Mouse (Mus musculus) macrophage (primary cell): ENCODE results near the gene Olfr772. TPM values are rescaled to one million over a fixed set of nuclear protein-coding genes. Genes with fewer than 3 reads are reported as not detected.
"Not testable (repeated sequence)": the region's sequence is repeated elsewhere in the genome, so short reads cannot be mapped to it uniquely, and the experiment has no call there.

Source experiments
- H3K27ac ChIP-seq: fragments of 350-480 bp; formaldehyde crosslinking; 2 replicates; pipeline ENCODE4 v1.9.0; 2021
- H3K36me3 ChIP-seq: fragments of 350-480 bp; formaldehyde crosslinking; 2 replicates; pipeline ENCODE4 v1.9.0; 2021; ENCODE audit errors: inconsistent target
- H3K4me3 ChIP-seq: fragments of 350-480 bp; formaldehyde crosslinking; 2 replicates; pipeline ENCODE4 v1.9.0; 2021; ENCODE audit errors: inconsistent target
- H3K79me2 ChIP-seq: fragments of 350-480 bp; formaldehyde crosslinking; 2 replicates; pipeline ENCODE4 v1.9.0; 2021; ENCODE audit errors: inconsistent target
- WGBS: methylation state at CpG from one replicate; pipeline ENCODE4 v1.1.7; 2026; ENCODE audit warnings: inconsistent platforms; ENCODE audit not compliant: missing documents; 5-methylcytosine and 5-hydroxymethylcytosine counted together
- polyA plus RNA-seq: library from polyadenylated mRNA; stranded (reverse); fragments of 250-400 nt; gene quantifications from 3 replicates; pipeline ENCODE4 v1.2.4, GENCODE M21; 2018; ENCODE audit warnings: inconsistent platforms
- total RNA-seq, 78 experiments: library from RNA; depleted of rRNA; stranded (reverse); fragments of 250-400 nt; gene quantifications; 1 replicate in 9 of 78; 2 replicates in 24 of 78; 3 replicates in 43 of 78; 4 replicates in 2 of 78; pipeline ENCODE4 v1.2.4; 2018; ENCODE audit warnings: inconsistent platforms in 56 of 78

Olfr772 gene
- not detected for total RNA-seq (2018; cell fraction: chromatin; rRNA removed)
- not detected for total RNA-seq (2018; cell fraction: cytosol; rRNA removed)
- not detected for total RNA-seq (2018; cell fraction: nucleus; rRNA removed)
- not detected in 3 replicates for polyA plus RNA-seq

GRCm38 (mm10) chr10:129177821-129178220 lies at the start of gene Olfr772:
Gene Olfr772, minus strand, starts transcription at chr10:129177921.
- H3K79me2 ChIP-seq, H3K4me3 ChIP-seq, H3K36me3 ChIP-seq, H3K27ac ChIP-seq: not testable (repeated sequence)
- WGBS: no CpG with 5 or more reads among the region's 4 CpGs

- not testable (repeated sequence) for H3K27ac ChIP-seq, H3K79me2 ChIP-seq, H3K36me3 ChIP-seq, H3K4me3 ChIP-seq
Observed at GRCm38 (mm10) chr10:129187319-129187718, 9.6 kb upstream of the Olfr772 start, which contains the start of gene Olfr773. Gene Olfr773, minus strand, starts transcription at chr10:129187419.

- no peak within 1 kb of the TSS for H3K27ac ChIP-seq
- no peak within 1 kb of the TSS for H3K4me3 ChIP-seq
- H3K79me2 ChIP-seq: no peaks in the 10 kb centered on the region
- no peaks in the 10 kb centered on the region for H3K36me3 ChIP-seq
- 92% methylated on average over 1 of the region's 1 CpGs for WGBS
Observed at GRCm38 (mm10) chr10:129164651-129165050, 13.1 kb downstream of the Olfr772 start, which contains the start of gene Olfr771. Gene Olfr771, minus strand, starts transcription at chr10:129164751.

DNA sequence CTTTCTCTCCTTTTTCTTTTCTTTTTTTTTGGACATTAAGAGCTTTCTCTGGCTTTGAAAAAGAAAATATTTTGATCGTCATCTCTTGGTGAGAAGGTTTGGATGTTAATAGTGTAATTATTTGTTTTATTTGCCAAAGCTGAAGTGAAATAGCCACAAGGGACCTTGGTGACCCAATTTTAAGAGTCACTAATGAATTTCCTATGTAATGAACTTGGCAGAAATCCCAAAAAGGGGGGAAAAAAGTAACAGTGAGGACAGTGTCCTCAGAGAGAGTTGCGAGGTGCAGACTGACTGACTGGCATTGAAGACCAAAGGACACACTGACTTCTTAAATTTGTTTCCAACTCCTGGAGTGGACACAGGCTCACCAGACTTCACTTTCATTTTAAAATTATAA lies 38.8 kb downstream of the Olfr772 start, which contains the start of gene Olfr770:
Gene Olfr770 (minus strand): TSS at position 101 of the 400 bp plus-strand sequence.
- H3K79me2 ChIP-seq: no peaks in the 10 kb centered on the region
- H3K27ac ChIP-seq: no peak within 1 kb of the TSS
- H3K36me3 ChIP-seq: no peaks in the 10 kb centered on the region
- no peak within 1 kb of the TSS for H3K4me3 ChIP-seq
- WGBS: 94% methylated on average over 2 of the region's 2 CpGs

Other genes starting within 250 kb of the Olfr772 start
- gene Itga7, start 244.1 kb downstream of the Olfr772 start, polyA plus RNA-seq: not detected in 3 replicates
- not detected in 3 replicates for gene Mettl7b, start 216.9 kb downstream of the Olfr772 start, polyA plus RNA-seq
- not detected in 3 replicates for gene Olfr9, start 188.5 kb downstream of the Olfr772 start, polyA plus RNA-seq
- not detected in 3 replicates for gene Olfr763, start 167.1 kb downstream of the Olfr772 start, polyA plus RNA-seq
- not detected in 3 replicates for gene Olfr764-ps1, start 138.0 kb downstream of the Olfr772 start, polyA plus RNA-seq
- not detected in 3 replicates for gene Olfr765, start 127.9 kb downstream of the Olfr772 start, polyA plus RNA-seq
- gene Olfr766-ps1, start 108.9 kb downstream of the Olfr772 start, polyA plus RNA-seq: not detected in 3 replicates
- not detected in 3 replicates for gene Olfr767, start 95.0 kb downstream of the Olfr772 start, polyA plus RNA-seq
- not detected in 3 replicates for gene Olfr768, start 78.5 kb downstream of the Olfr772 start, polyA plus RNA-seq
- gene Olfr769, start 60.1 kb downstream of the Olfr772 start, polyA plus RNA-seq: not detected in 3 replicates
- not detected in 3 replicates for gene Olfr770, start 38.9 kb downstream of the Olfr772 start, polyA plus RNA-seq
- gene Olfr771, start 13.2 kb downstream of the Olfr772 start, polyA plus RNA-seq: not detected in 3 replicates
- not detected in 3 replicates for gene Olfr773, start 9.5 kb upstream of the Olfr772 start, polyA plus RNA-seq
- not detected in 3 replicates for gene Olfr774, start 58.3 kb upstream of the Olfr772 start, polyA plus RNA-seq
- not detected in 3 replicates for gene Olfr775, start 70.5 kb upstream of the Olfr772 start, polyA plus RNA-seq
- not detected in 3 replicates for gene Olfr776, start 81.2 kb upstream of the Olfr772 start, polyA plus RNA-seq
- not detected in 3 replicates for gene Olfr777, start 93.6 kb upstream of the Olfr772 start, polyA plus RNA-seq
- not detected in 3 replicates for gene Olfr780, start 140.2 kb upstream of the Olfr772 start, polyA plus RNA-seq
- not detected in 3 replicates for gene Olfr781, start 150.9 kb upstream of the Olfr772 start, polyA plus RNA-seq
- not detected in 3 replicates for gene Olfr782, start 170.9 kb upstream of the Olfr772 start, polyA plus RNA-seq
- not detected in 3 replicates for gene Olfr784, start 206.2 kb upstream of the Olfr772 start, polyA plus RNA-seq
- gene Olfr785, start 227.5 kb upstream of the Olfr772 start, polyA plus RNA-seq: not detected in 3 replicates
- not detected in 3 replicates for gene Olfr786, start 249.4 kb upstream of the Olfr772 start, polyA plus RNA-seq